Mouse (Mus musculus) spleen, adult 2 months (tissue): Measurements from ENCODE around the gene Eif4g3.

Experiments
- CTCF ChIP-seq: fragments of 200-500 bp; IDR thresholded peaks from 2 replicates; pipeline ENCODE4 v1.5.1; 2011; ENCODE audit warnings: mild to moderate bottlenecking, inconsistent platforms; ENCODE audit not compliant: insufficient read depth, insufficient read length, insufficient replicate concordance; ENCODE audit errors: extremely low read depth
- POLR2A ChIP-seq: fragments of 200-500 bp; IDR thresholded peaks from 2 replicates; pipeline ENCODE4 v1.6.1; 2011; ENCODE audit warnings: low read depth, low read length, inconsistent platforms

GRCm38 (mm10) chr4:138035435-138036120 lies 42.8 kb downstream of the Eif4g3 start:
- TF ChIP-seq POLR2A (no peak), CTCF (no peak)
